Mouse (Mus musculus) liver, embryonic 16.5 days (tissue): Measurements from ENCODE around the gene Ptger4. TPM values are rescaled to one million over a fixed set of nuclear protein-coding genes. Genes with fewer than 3 reads are reported as not detected.

Experiments used
- ATAC-seq: fragments of 200-750 bp; cut with Nextera tagmentation; 2 replicates; pipeline ENCODE4 v1.8.0; 2017; ENCODE audit warnings: low read depth, mild to moderate bottlenecking, moderate number of reproducible peaks, moderate library complexity
- H3K27ac ChIP-seq: fragments of 300-500 bp; sonication (generic); 2 replicates; pipeline ENCODE4 v1.5.1; 2014; ENCODE audit warnings: mild to moderate bottlenecking, low read length
- H3K27me3 ChIP-seq: fragments of 300-500 bp; sonication (generic); 2 replicates; pipeline ENCODE4 v1.6.1; 2014; ENCODE audit warnings: low read depth, low read length, mixed read lengths; ENCODE audit not compliant: control insufficient read depth, insufficient read depth
- H3K36me3 ChIP-seq: fragments of 300-500 bp; sonication (generic); 2 replicates; pipeline ENCODE4 v1.6.1; 2014; ENCODE audit warnings: mild to moderate bottlenecking; ENCODE audit not compliant: control insufficient read depth, insufficient read depth
- H3K4me1 ChIP-seq: fragments of 300-500 bp; sonication (generic); 2 replicates; pipeline ENCODE4 v1.6.1; 2014; ENCODE audit warnings: low read depth, low read length, mixed read lengths; ENCODE audit not compliant: control insufficient read depth
- H3K4me2 ChIP-seq: fragments of 300-500 bp; sonication (generic); 2 replicates; pipeline ENCODE4 v1.6.1; 2014; ENCODE audit warnings: low read depth, low read length, mixed read lengths
- H3K4me3 ChIP-seq: fragments of 300-500 bp; sonication (generic); 2 replicates; pipeline ENCODE4 v1.5.1; 2014; ENCODE audit warnings: low read depth, mild to moderate bottlenecking, low read length
- H3K9ac ChIP-seq: fragments of 300-500 bp; sonication (generic); 2 replicates; pipeline ENCODE4 v1.6.1; 2014; ENCODE audit warnings: low read depth, low read length
- H3K9me3 ChIP-seq: fragments of 300-500 bp; sonication (generic); replicated peaks from 2 replicates; pipeline ENCODE4 v1.6.1; 2016; ENCODE audit warnings: low read length; ENCODE audit not compliant: control insufficient read depth
- WGBS: fragments of 180-500 bp; shearing (Covaris S2); extraction: QIAGEN DNeasy Blood & Tissue Kit; methylation state at CpG from one replicate; pipeline ENCODE4 v1.1.7; 2014; ENCODE audit not compliant: insufficient replicate concordance; 5-methylcytosine and 5-hydroxymethylcytosine counted together
- polyA plus RNA-seq: library from polyadenylated mRNA; unstranded; fragments of >200 nt; fragmentation: Nextera tagmentation; extraction: Ambion mirVana; gene quantifications from 2 replicates; pipeline ENCODE4 v1.2.1, GENCODE M21; 2015

The Ptger4 gene
- polyA plus RNA-seq, 1 experiment from 2014 or later: 1.1 TPM

- Histone ChIP-seq H3K27me3 (no peaks in the 10 kb centered on the region), H3K4me3 (no peak overlapping the region), H3K9ac (no peak overlapping the region), H3K4me2 (no peak overlapping the region), H3K4me1 (no peaks in the 10 kb centered on the region), H3K36me3 (no peaks in the 10 kb centered on the region), H3K9me3 (no peaks in the 10 kb centered on the region), H3K27ac (no peak overlapping the region)
- ATAC-seq: no peak
- WGBS: 80% methylated on average over 6 of the region's 6 CpGs
Observed at GRCm38 (mm10) chr15:5220491-5220890, 23.5 kb downstream of the Ptger4 start.

GRCm38 (mm10) chr15:5209116-5209515 is 34.9 kb downstream of the Ptger4 start:
- ATAC-seq: no peak
- Histone ChIP-seq H3K27me3 (no peaks in the 10 kb centered on the region), H3K27ac (no peak overlapping the region), H3K9ac (no peak overlapping the region), H3K36me3 (no peaks in the 10 kb centered on the region), H3K9me3 (no peaks in the 10 kb centered on the region), H3K4me1 (no peaks in the 10 kb centered on the region), H3K4me3 (no peak overlapping the region), H3K4me2 (no peak overlapping the region)
- 78% methylated on average over 3 of the region's 3 CpGs for WGBS

- Histone ChIP-seq H3K9ac (no peak overlapping the region), H3K27me3 (no peaks in the 10 kb centered on the region), H3K9me3 (no peaks in the 10 kb centered on the region), H3K27ac (no peak overlapping the region), H3K4me2 (no peak overlapping the region), H3K4me1 (peaks cover 2% of the 10 kb centered on the region), H3K4me3 (no peak overlapping the region), H3K36me3 (no peaks in the 10 kb centered on the region)
- 73% methylated on average over 9 of the region's 9 CpGs for WGBS
- no peak for ATAC-seq
Observed at GRCm38 (mm10) chr15:5205222-5205621, 38.8 kb downstream of the Ptger4 start.

GRCm38 (mm10) chr15:5196691-5197090 is 47.3 kb downstream of the Ptger4 start:
- H3K4me1 ChIP-seq: peaks cover 26% of the 10 kb centered on the region
- H3K9ac ChIP-seq: no peak overlapping the region
- H3K4me3 ChIP-seq: no peak overlapping the region
- H3K4me2 ChIP-seq: no peak overlapping the region
- ATAC-seq: no peak
- no peak overlapping the region for H3K27ac ChIP-seq
- H3K36me3 ChIP-seq: no peaks in the 10 kb centered on the region
- H3K9me3 ChIP-seq: no peaks in the 10 kb centered on the region
- H3K27me3 ChIP-seq: no peaks in the 10 kb centered on the region
- WGBS: 49% methylated on average over 4 of the region's 4 CpGs

DNA sequence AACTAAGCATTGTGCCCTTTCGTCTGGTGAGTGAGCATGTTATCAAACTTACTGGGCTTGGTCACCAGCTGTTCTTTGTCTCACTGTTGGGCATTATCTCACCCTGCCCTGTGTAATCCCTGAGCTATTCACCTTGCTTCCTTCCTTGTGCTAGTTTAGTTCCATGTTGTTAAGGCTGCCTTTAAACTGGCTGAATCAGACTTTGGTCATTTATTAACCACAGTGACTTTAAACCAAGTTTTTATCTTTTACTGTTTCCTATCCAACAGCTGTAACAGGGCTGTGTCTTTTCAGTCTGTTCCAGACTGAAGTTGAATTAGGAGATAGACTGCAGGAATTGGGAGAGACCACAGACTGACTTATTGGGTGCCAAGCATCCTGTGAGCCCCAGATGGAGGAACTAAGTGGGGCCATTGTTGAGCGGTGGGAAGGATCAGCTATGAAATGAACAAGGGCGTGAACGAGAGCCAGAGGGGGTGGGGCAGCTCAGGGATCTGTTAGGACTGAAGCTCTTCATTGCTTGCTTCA is 47.9 kb downstream of the Ptger4 start:
- H3K9ac ChIP-seq: no peak overlapping the region
- H3K27me3 ChIP-seq: no peaks in the 10 kb centered on the region
- H3K36me3 ChIP-seq: no peaks in the 10 kb centered on the region
- peak overlapping the region; percentile 58 for H3K27ac ChIP-seq
- no peak overlapping the region for H3K4me2 ChIP-seq
- H3K4me3 ChIP-seq: peak overlapping the region; percentile 28; the same call in 1 of the 2 replicates
- 15% methylated on average over 4 of the region's 4 CpGs for WGBS
- no peaks in the 10 kb centered on the region for H3K9me3 ChIP-seq
- peaks cover 24% of the 10 kb centered on the region for H3K4me1 ChIP-seq
- peak; percentile 67 for ATAC-seq

DNA sequence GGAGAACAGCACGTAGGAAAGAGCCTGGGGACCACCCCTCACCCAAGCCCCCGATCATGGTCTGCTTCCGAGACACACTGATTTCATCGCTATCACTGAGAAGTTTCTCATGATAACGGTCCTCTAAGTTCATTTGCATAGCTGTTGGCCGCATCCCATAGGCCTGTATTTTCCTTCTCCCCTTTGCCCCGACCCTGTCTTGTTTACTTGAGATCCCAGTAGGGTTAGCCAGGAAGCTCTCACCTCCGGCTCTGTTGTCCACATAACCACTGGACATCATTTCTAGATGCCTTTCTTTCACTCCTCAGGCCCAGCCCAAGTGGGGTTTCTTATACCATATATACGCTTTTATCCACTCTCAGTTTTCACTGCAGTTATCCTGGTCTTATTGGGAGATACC is 49.1 kb downstream of the Ptger4 start:
- no peak overlapping the region for H3K4me3 ChIP-seq
- no peaks in the 10 kb centered on the region for H3K36me3 ChIP-seq
- no peaks in the 10 kb centered on the region for H3K9me3 ChIP-seq
- no peak overlapping the region for H3K27ac ChIP-seq
- WGBS: 77% methylated on average over 9 of the region's 9 CpGs
- no peak for ATAC-seq
- H3K9ac ChIP-seq: no peak overlapping the region
- H3K27me3 ChIP-seq: no peaks in the 10 kb centered on the region
- H3K4me2 ChIP-seq: no peak overlapping the region
- peaks cover 24% of the 10 kb centered on the region for H3K4me1 ChIP-seq

- H3K4me3 ChIP-seq: no peak overlapping the region
- ATAC-seq: no peak
- H3K9ac ChIP-seq: no peak overlapping the region
- no peaks in the 10 kb centered on the region for H3K36me3 ChIP-seq
- peaks cover 24% of the 10 kb centered on the region for H3K4me1 ChIP-seq
- H3K4me2 ChIP-seq: no peak overlapping the region
- H3K9me3 ChIP-seq: no peaks in the 10 kb centered on the region
- 70% methylated on average over 6 of the region's 6 CpGs for WGBS
- no peaks in the 10 kb centered on the region for H3K27me3 ChIP-seq
- no peak overlapping the region for H3K27ac ChIP-seq
Observed at GRCm38 (mm10) chr15:5194446-5194845, 49.5 kb downstream of the Ptger4 start.

GRCm38 (mm10) chr15:5193833-5194232 is 50.2 kb downstream of the Ptger4 start:
- no peaks in the 10 kb centered on the region for H3K36me3 ChIP-seq
- ATAC-seq: no peak
- H3K4me3 ChIP-seq: no peak overlapping the region
- WGBS: 54% methylated on average over 3 of the region's 3 CpGs
- no peak overlapping the region for H3K4me2 ChIP-seq
- H3K27me3 ChIP-seq: no peaks in the 10 kb centered on the region
- peaks cover 24% of the 10 kb centered on the region for H3K4me1 ChIP-seq
- no peak overlapping the region for H3K9ac ChIP-seq
- H3K27ac ChIP-seq: no peak overlapping the region
- H3K9me3 ChIP-seq: no peaks in the 10 kb centered on the region

DNA sequence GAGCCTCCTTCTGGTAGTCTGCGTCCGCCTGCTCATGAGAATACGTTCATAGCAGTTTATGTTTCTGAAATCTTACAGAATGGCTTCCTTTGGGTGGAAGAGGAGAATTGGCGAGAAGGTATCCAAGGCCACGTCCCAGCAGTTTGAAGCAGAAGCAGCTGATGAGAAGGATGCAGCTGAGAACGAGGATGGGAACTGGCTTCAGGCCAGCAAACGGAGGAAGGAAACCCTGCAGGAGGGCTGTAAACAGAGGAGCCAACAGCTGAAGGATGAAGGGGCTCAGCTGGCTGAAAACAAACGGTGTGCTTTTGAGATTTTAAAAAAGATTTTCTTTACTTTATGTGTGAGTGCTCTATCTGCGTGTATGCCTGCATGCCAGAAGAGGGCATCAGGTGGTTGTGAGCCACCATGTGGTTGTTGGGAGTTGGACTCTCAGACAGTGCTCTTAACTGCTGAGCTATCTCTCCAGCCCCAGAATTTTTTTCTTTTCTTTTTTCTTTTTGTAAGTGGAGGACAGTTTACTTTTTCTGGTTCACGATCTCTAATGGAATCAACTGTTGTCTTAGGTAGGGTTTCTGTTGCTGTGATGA is 54.4 kb downstream of the Ptger4 start:
- H3K9me3 ChIP-seq: no peaks in the 10 kb centered on the region
- no peak overlapping the region for H3K4me2 ChIP-seq
- no peak overlapping the region for H3K4me3 ChIP-seq
- H3K4me1 ChIP-seq: peaks cover 7% of the 10 kb centered on the region
- 66% methylated on average over 10 of the region's 10 CpGs for whole genome bisulfite sequencing
- H3K27ac ChIP-seq: no peak overlapping the region
- no peak overlapping the region for H3K9ac ChIP-seq
- no peaks in the 10 kb centered on the region for H3K27me3 ChIP-seq
- ATAC-seq: no peak
- H3K36me3 ChIP-seq: no peaks in the 10 kb centered on the region
